Mouse (Mus musculus) thymus, adult 2 months (tissue): Measurements from ENCODE around the gene E2f8.

ENCODE experiments used
- CTCF ChIP-seq: fragments of 200-500 bp; IDR thresholded peaks from 2 replicates; pipeline ENCODE4 v1.5.1; 2012; ENCODE audit warnings: mild to moderate bottlenecking, control low read depth, low read length, moderate library complexity, borderline replicate concordance; ENCODE audit not compliant: control insufficient read depth, poor library complexity, insufficient read depth; ENCODE audit errors: extremely low read depth
- POLR2A ChIP-seq: fragments of 200-500 bp; IDR thresholded peaks from 2 replicates; pipeline ENCODE4 v1.6.1; 2012; ENCODE audit warnings: mild to moderate bottlenecking, low read length, control low read depth, moderate library complexity; ENCODE audit not compliant: control insufficient read depth, poor library complexity, insufficient read depth; ENCODE audit errors: extremely low read depth

GRCm38 (mm10) chr7:48830395-48830794, 51.0 kb downstream of the E2f8 start:
- TF ChIP-seq POLR2A (no peak), CTCF (no peak)
